ENCODE assay signal across 10 mouse cellular contexts in genomic region chr7:28383606-28384005, GRCm38 (mm10). TPM values are rescaled to one million over a fixed set of nuclear protein-coding genes. Genes with fewer than 3 reads are reported as not detected.
DNase-seq lines count a peak whose midpoint lies in the region; ATAC-seq and TF ChIP-seq lines count a peak whose summit lies in the region.
"Had no signal": no experiment of that assay in that cellular context is flagged by ENCODE, and none has a peak within 500 bp of the region (broad histone marks: within the 10 kb centered on the region; RNA-seq: fewer than 3 reads in every experiment).

No protein-coding gene starts in this region.

- H3K9me3 ChIP-seq in heart, embryonic 10.5 days, result no peaks in the 10 kb centered on the region
- H3K9me3 ChIP-seq in lung, embryonic 14.5 days (ENCODE audit: low read depth, low read length), result no peaks in the 10 kb centered on the region
- H3K9me3 ChIP-seq in embryonic facial prominence, embryonic 14.5 days (ENCODE audit: control insufficient read depth, low read length), result no peaks in the 10 kb centered on the region
- H3K9me3 ChIP-seq: forebrain, embryonic 12.5 days had no signal

- 72% methylated on average over 4 of the region's 4 CpGs for WGBS in heart, embryonic 10.5 days
- WGBS in lung, embryonic 14.5 days, result 59% methylated on average over 4 of the region's 4 CpGs
- 75% methylated on average over 4 of the region's 4 CpGs for WGBS in embryonic facial prominence, embryonic 14.5 days

- H3K36me3 ChIP-seq in heart, embryonic 10.5 days, result peaks cover 26% of the 10 kb centered on the region
- peaks cover 17% of the 10 kb centered on the region for H3K36me3 ChIP-seq in lung, embryonic 14.5 days (ENCODE audit: insufficient read depth)
- H3K36me3 ChIP-seq in embryonic facial prominence, embryonic 14.5 days (ENCODE audit: control insufficient read depth, insufficient read depth, low read length), result peaks cover 32% of the 10 kb centered on the region
- H3K36me3 ChIP-seq in myocyte (ENCODE audit: control insufficient read depth, insufficient read depth), result no peaks in the 10 kb centered on the region

- H3K79me2 ChIP-seq in myocyte (ENCODE audit: control insufficient read depth, insufficient read depth), result no peaks in the 10 kb centered on the region

- no peak overlapping the region for H3K4me3 ChIP-seq in heart, embryonic 10.5 days
- no peak overlapping the region for H3K4me3 ChIP-seq in lung, embryonic 14.5 days (ENCODE audit: low read depth, low read length)
- H3K4me3 ChIP-seq in embryonic facial prominence, embryonic 14.5 days (ENCODE audit: low read depth, low read length), result no peak overlapping the region
- no peak overlapping the region for H3K4me3 ChIP-seq in myocyte
- H3K4me3 ChIP-seq: forebrain, embryonic 12.5 days had no signal

- ATAC-seq in lung, embryonic 14.5 days (ENCODE audit: insufficient read depth), result no peak
- no peak for ATAC-seq in embryonic facial prominence, embryonic 14.5 days (ENCODE audit: low read depth)

- no peaks in the 10 kb centered on the region for H3K27me3 ChIP-seq in heart, embryonic 10.5 days (ENCODE audit: insufficient read depth, poor library complexity, severe bottlenecking)
- no peaks in the 10 kb centered on the region for H3K27me3 ChIP-seq in lung, embryonic 14.5 days (ENCODE audit: insufficient read depth, low read length)
- no peaks in the 10 kb centered on the region for H3K27me3 ChIP-seq in embryonic facial prominence, embryonic 14.5 days (replicated peaks; ENCODE audit: control insufficient read depth, insufficient read depth, low read length)
- no peaks in the 10 kb centered on the region for H3K27me3 ChIP-seq in myocyte (ENCODE audit: control insufficient read depth, insufficient read depth, insufficient read length)
- H3K27me3 ChIP-seq: forebrain, embryonic 12.5 days had no signal

- peaks cover 46% of the 10 kb centered on the region for H3K4me1 ChIP-seq in heart, embryonic 10.5 days
- H3K4me1 ChIP-seq in lung, embryonic 14.5 days (ENCODE audit: insufficient read depth), result peaks cover 28% of the 10 kb centered on the region
- H3K4me1 ChIP-seq in embryonic facial prominence, embryonic 14.5 days (ENCODE audit: control insufficient read depth, insufficient read depth, low read length), result peaks cover 36% of the 10 kb centered on the region

- no peak overlapping the region for H3ac ChIP-seq in myocyte (ENCODE audit: control insufficient read depth, insufficient read length)

- DNase-seq in heart, embryonic 10.5 days (ENCODE audit: low spot score), result no peak
- DNase-seq in heart, postnatal 10 days, result no peak
- no peak for DNase-seq in lung, embryonic 14.5 days
- DNase-seq in lung, postnatal 4 days, result no peak
- DNase-seq in embryonic facial prominence, embryonic 14.5 days (ENCODE audit: low spot score), result no peak
- DNase-seq in T-cell, adult 2 months (ENCODE audit: low spot score), result no peak
- DNase-seq in cerebellum, adult 9-11 months, result no peak
- DNase-seq: cerebellum, adult 8-10 months had no signal

- no peak for TF ChIP-seq POLR2A in myocyte (IDR thresholded peaks at IDR 0.05; ENCODE audit: insufficient read length, low read depth)

- H3K4me2 ChIP-seq in lung, embryonic 14.5 days, result no peak overlapping the region
- H3K4me2 ChIP-seq in embryonic facial prominence, embryonic 14.5 days (ENCODE audit: low read depth, low read length), result no peak overlapping the region
- H3K4me2 ChIP-seq in myocyte (ENCODE audit: low read depth), result peak overlapping the region; percentile 27
- H3K4me2 ChIP-seq: forebrain, embryonic 12.5 days had no signal

- peak overlapping the region; percentile 96 for H3K27ac ChIP-seq in heart, embryonic 10.5 days
- peak overlapping the region; percentile 100; the same call in 1 of the 2 replicates for H3K27ac ChIP-seq in lung, embryonic 14.5 days (ENCODE audit: low read depth)
- peak overlapping the region; percentile 99; the same call in 1 of the 2 replicates for H3K27ac ChIP-seq in embryonic facial prominence, embryonic 14.5 days (replicated peaks; ENCODE audit: low read depth, low read length)

- intact Hi-C loops in heart, postnatal 10 days (cut with DNase I), result no loop called here

- no peak for TF ChIP-seq CTCF in lung, embryonic 14.5 days (IDR thresholded peaks at IDR 0.05; ENCODE audit: low read depth)

- H3K9ac ChIP-seq in lung, embryonic 14.5 days, result no peak overlapping the region
- H3K9ac ChIP-seq in embryonic facial prominence, embryonic 14.5 days (ENCODE audit: low read depth, low read length), result no peak overlapping the region
- H3K9ac ChIP-seq: forebrain, embryonic 12.5 days had no signal

TF ChIP-seq in myocyte, 11 proteins besides CTCF, POLR2A, EP300 and RAD21:
- TF ChIP-seq POLR2AphosphoS2 (IDR thresholded peaks at IDR 0.05; ENCODE audit: insufficient read length, low read depth) (peak; percentile 8), MAX (IDR thresholded peaks at IDR 0.05; ENCODE audit: low read depth) (no peak)

RNA-seq across cellular contexts. Expression of gene Zfp36, which starts 3.6 kb away (rescaled TPM):
- polyA plus RNA-seq in heart, embryonic 10.5 days (2016; fragmentation: Nextera tagmentation; extraction: Ambion mirVana), result 13.7 and 15.1 TPM in 2 replicates
- total RNA-seq in heart, postnatal 10 days (2021), result 10 to 100 TPM; 12.7 to 15.8 TPM
- 12.9 and 13.2 TPM in 2 replicates for polyA plus RNA-seq in lung, embryonic 14.5 days (2014; fragmentation: Nextera tagmentation; extraction: Ambion mirVana)
- polyA plus RNA-seq in embryonic facial prominence, embryonic 14.5 days (2014; fragmentation: Nextera tagmentation; extraction: Ambion mirVana), result 13.5 and 14.4 TPM in 2 replicates
- 7.5 TPM for polyA plus RNA-seq in myocyte (2012; fragmentation: generic; extraction: Trizol)

RNA-seq across cellular contexts. Expression of gene Med29, which starts 8.9 kb away (rescaled TPM):
- 58.8 and 62.0 TPM in 2 replicates for polyA plus RNA-seq in heart, embryonic 10.5 days (2016; fragmentation: Nextera tagmentation; extraction: Ambion mirVana)
- total RNA-seq in heart, postnatal 10 days (2021), result 10 to 100 TPM; 20.7 to 22.6 TPM
- polyA plus RNA-seq in lung, embryonic 14.5 days (2014; fragmentation: Nextera tagmentation; extraction: Ambion mirVana), result 45.9 and 49.1 TPM in 2 replicates
- 44.1 and 48.2 TPM in 2 replicates for polyA plus RNA-seq in embryonic facial prominence, embryonic 14.5 days (2014; fragmentation: Nextera tagmentation; extraction: Ambion mirVana)
- 34.2 TPM for polyA plus RNA-seq in myocyte (2012; fragmentation: generic; extraction: Trizol)

RNA-seq across cellular contexts. Expression of gene Paf1, which starts 9.1 kb away (rescaled TPM):
- polyA plus RNA-seq in heart, embryonic 10.5 days (2016; fragmentation: Nextera tagmentation; extraction: Ambion mirVana), result 79.8 and 81.3 TPM in 2 replicates
- total RNA-seq in heart, postnatal 10 days (2021), result 10 to 100 TPM; 41.7 to 51.2 TPM
- 73.1 and 75.4 TPM in 2 replicates for polyA plus RNA-seq in lung, embryonic 14.5 days (2014; fragmentation: Nextera tagmentation; extraction: Ambion mirVana)
- 52.1 and 54.1 TPM in 2 replicates for polyA plus RNA-seq in embryonic facial prominence, embryonic 14.5 days (2014; fragmentation: Nextera tagmentation; extraction: Ambion mirVana)
- polyA plus RNA-seq in myocyte (2012; fragmentation: generic; extraction: Trizol), result 34.3 TPM

RNA-seq across cellular contexts. Expression of gene Plekhg2, which starts 11.2 kb away (rescaled TPM):
- 68.3 and 75.1 TPM in 2 replicates for polyA plus RNA-seq in heart, embryonic 10.5 days (2016; fragmentation: Nextera tagmentation; extraction: Ambion mirVana)
- total RNA-seq in heart, postnatal 10 days (2021), result 10 to 100 TPM; 36.0 to 42.3 TPM
- 74.1 and 75.1 TPM in 2 replicates for polyA plus RNA-seq in lung, embryonic 14.5 days (2014; fragmentation: Nextera tagmentation; extraction: Ambion mirVana)
- polyA plus RNA-seq in embryonic facial prominence, embryonic 14.5 days (2014; fragmentation: Nextera tagmentation; extraction: Ambion mirVana), result 41.1 and 51.3 TPM in 2 replicates
- polyA plus RNA-seq in myocyte (2012; fragmentation: generic; extraction: Trizol), result 15.8 TPM

RNA-seq across cellular contexts. Expression of gene Rps16, which starts 33.2 kb away (rescaled TPM):
- 726 and 844 TPM in 2 replicates for polyA plus RNA-seq in heart, embryonic 10.5 days (2016; fragmentation: Nextera tagmentation; extraction: Ambion mirVana)
- 100 to 1,000 TPM; 768 to 852 TPM for total RNA-seq in heart, postnatal 10 days (2021)
- 1,310 and 1,324 TPM in 2 replicates for polyA plus RNA-seq in lung, embryonic 14.5 days (2014; fragmentation: Nextera tagmentation; extraction: Ambion mirVana)
- 1,196 and 1,252 TPM in 2 replicates for polyA plus RNA-seq in embryonic facial prominence, embryonic 14.5 days (2014; fragmentation: Nextera tagmentation; extraction: Ambion mirVana)
- polyA plus RNA-seq in myocyte (2012; fragmentation: generic; extraction: Trizol), result 4,542 TPM
